Mouse (Mus musculus): ENCODE results near the gene Brinp2.

DNA sequence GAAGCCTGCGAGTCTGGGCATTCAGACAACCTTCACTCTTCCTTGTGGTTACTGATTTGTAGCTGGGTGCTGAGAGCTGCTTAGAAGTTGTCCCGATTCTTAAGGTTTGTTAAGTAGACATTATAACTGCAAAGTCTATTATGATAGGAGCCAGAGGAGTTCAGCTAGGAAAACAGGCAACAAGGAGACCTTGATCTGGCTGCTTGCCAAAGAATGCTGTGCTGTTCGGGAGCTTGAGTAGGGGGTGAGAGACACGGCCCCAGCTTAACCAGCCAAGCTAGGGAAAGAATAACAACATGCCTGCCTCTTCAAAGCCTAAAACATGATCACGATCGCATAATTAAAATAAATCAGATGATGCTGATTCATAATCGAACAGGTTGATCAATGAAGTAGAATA, 59.1 kb downstream of the Brinp2 start:
- TF ChIP-seq CTCF (IDR thresholded peaks at IDR 0.05; ENCODE audit: borderline replicate concordance, insufficient read depth, low read length) = no peak
- no peak for TF ChIP-seq POLR2A (IDR thresholded peaks at IDR 0.05; ENCODE audit: low read depth, low read length)

Measured in embryonic fibroblast, embryonic 13.5 days (primary cell).